Mouse (Mus musculus) embryonic fibroblast, embryonic 13.5 days (primary cell): ENCODE results near the gene Olfr71. TPM values are rescaled to one million over a fixed set of nuclear protein-coding genes. Genes with fewer than 3 reads are reported as not detected.

Source experiments
- H3K27ac ChIP-seq: 2 replicates; pipeline ENCODE4 v1.5.1; 2012; ENCODE audit warnings: low read length, control low read depth, inconsistent platforms; ENCODE audit not compliant: insufficient read depth
- H3K4me1 ChIP-seq: 2 replicates; pipeline ENCODE4 v1.6.1; 2011; ENCODE audit warnings: low read length; ENCODE audit not compliant: control insufficient read depth, insufficient read depth
- H3K4me3 ChIP-seq: 2 replicates; pipeline ENCODE4 v1.5.1; 2011; ENCODE audit warnings: mild to moderate bottlenecking, control low read depth, low read length; ENCODE audit not compliant: insufficient read depth
- CTCF ChIP-seq: IDR thresholded peaks from 2 replicates; pipeline ENCODE4 v1.5.1; 2011; ENCODE audit warnings: mild to moderate bottlenecking, control low read depth, low read length, moderate library complexity, borderline replicate concordance; ENCODE audit not compliant: insufficient read depth
- POLR2A ChIP-seq: IDR thresholded peaks from 2 replicates; pipeline ENCODE4 v1.6.1; 2011; ENCODE audit warnings: low read depth, mild to moderate bottlenecking, control low read depth, low read length, moderate library complexity
- polyA plus RNA-seq: library from polyadenylated mRNA; stranded (reverse); fragments of >200 nt; gene quantifications from 2 replicates; pipeline ENCODE4 v1.2.4, GENCODE M21; 2011; ENCODE audit warnings: low read depth; ENCODE audit not compliant: missing spikeins, insufficient read length

Olfr71 gene
- polyA plus RNA-seq, 1 experiment = not detected

- TF ChIP-seq POLR2A (no peak; the same call in 1 of the 2 replicates), CTCF (no peak)
- peak overlapping the region; percentile 48 for H3K4me3 ChIP-seq
- no peak overlapping the region for H3K27ac ChIP-seq
- H3K4me1 ChIP-seq = no peaks in the 10 kb centered on the region
Measured at GRCm38 (mm10) chr4:43669428-43669794, 40.6 kb downstream of the Olfr71 start.

GRCm38 (mm10) chr4:43668782-43669427 is 41.1 kb downstream of the Olfr71 start, which contains the start of the genes Tmem8b and Fam221b:
Tmem8b (plus strand) TSS chr4:43668971.
Fam221b (minus strand) TSS chr4:43669145.
- TF ChIP-seq CTCF = no peak
- peak; percentile 78 for TF ChIP-seq POLR2A
- Histone ChIP-seq H3K4me3 (peak within 1 kb of the TSS; percentile 48), H3K27ac (no peak within 1 kb of the TSS), H3K4me1 (no peaks in the 10 kb centered on the region)

- Histone ChIP-seq H3K27ac (no peak overlapping the region), H3K4me1 (no peaks in the 10 kb centered on the region), H3K4me3 (no peak overlapping the region)
- TF ChIP-seq CTCF (no peak), POLR2A (no peak)
Measured at GRCm38 (mm10) chr4:43666412-43666811, 43.6 kb downstream of the Olfr71 start.

GRCm38 (mm10) chr4:43657146-43657545 is 52.9 kb downstream of the Olfr71 start:
- TF ChIP-seq CTCF (no peak), POLR2A (no peak)
- no peak overlapping the region for H3K27ac ChIP-seq
- peak overlapping the region; percentile 11; the same call in 1 of the 2 replicates for H3K4me3 ChIP-seq
- no peaks in the 10 kb centered on the region for H3K4me1 ChIP-seq

GRCm38 (mm10) chr4:43656339-43657109 is 53.5 kb downstream of the Olfr71 start, which contains the start of gene Hint2:
Hint2 (minus strand) TSS chr4:43656466.
- H3K27ac ChIP-seq = no peak within 1 kb of the TSS
- H3K4me1 ChIP-seq = no peaks in the 10 kb centered on the region
- no peak for TF ChIP-seq CTCF
- peak; percentile 79 for TF ChIP-seq POLR2A
- H3K4me3 ChIP-seq = peak within 1 kb of the TSS; percentile 71

- Histone ChIP-seq H3K4me1 (no peaks in the 10 kb centered on the region), H3K4me3 (peak overlapping the region; percentile 71), H3K27ac (no peak overlapping the region)
- no peak for TF ChIP-seq POLR2A
- no peak for TF ChIP-seq CTCF
Measured at GRCm38 (mm10) chr4:43655656-43656338, 54.3 kb downstream of the Olfr71 start.

Other genes with a start within 250 kb of the Olfr71 start
- gene Sit1, start 226.5 kb downstream of the Olfr71 start, polyA plus RNA-seq = not detected in 2 replicates
- 32.5 and 39.2 TPM in 2 replicates for gene Ccdc107, start 217.4 kb downstream of the Olfr71 start, polyA plus RNA-seq
- gene Arhgef39, start 210.6 kb downstream of the Olfr71 start, polyA plus RNA-seq = 5.4 and 12.8 TPM in 2 replicates
- 0.48 and 2.0 TPM in 2 replicates for gene Car9, start 203.3 kb downstream of the Olfr71 start, polyA plus RNA-seq
- 722 and 1,110 TPM in 2 replicates for gene Tpm2, start 186.5 kb downstream of the Olfr71 start, polyA plus RNA-seq
- 72.4 and 89.0 TPM in 2 replicates for gene Creb3, start 147.9 kb downstream of the Olfr71 start, polyA plus RNA-seq
- gene Tln1, start 147.6 kb downstream of the Olfr71 start, polyA plus RNA-seq = 291 and 380 TPM in 2 replicates
- 34.6 and 45.4 TPM in 2 replicates for gene Rgp1, start 131.5 kb downstream of the Olfr71 start, polyA plus RNA-seq
- 4.5 and 7.6 TPM in 2 replicates for gene Gba2, start 131.4 kb downstream of the Olfr71 start, polyA plus RNA-seq
- not detected in 2 replicates for gene Msmp, start 125.8 kb downstream of the Olfr71 start, polyA plus RNA-seq
- 60.0 and 62.1 TPM in 2 replicates for gene Npr2, start 78.3 kb downstream of the Olfr71 start, polyA plus RNA-seq
- gene Spag8, start 56.7 kb downstream of the Olfr71 start, polyA plus RNA-seq = not detected in 2 replicates
- gene Hint2, start 53.8 kb downstream of the Olfr71 start, polyA plus RNA-seq = 22.9 and 27.9 TPM in 2 replicates
- 5.2 and 7.4 TPM in 2 replicates for gene Tmem8b, start 41.3 kb downstream of the Olfr71 start, polyA plus RNA-seq
- 0.62 and 0.67 TPM in 2 replicates for gene Fam221b, start 41.1 kb downstream of the Olfr71 start, polyA plus RNA-seq
- not detected in 2 replicates for gene Olfr70, start 9.4 kb downstream of the Olfr71 start, polyA plus RNA-seq
- gene Hrct1, start 16.9 kb upstream of the Olfr71 start, polyA plus RNA-seq = 0.33 and 0.35 TPM in 2 replicates
- gene Spaar, start 19.8 kb upstream of the Olfr71 start, polyA plus RNA-seq = not detected in 2 replicates
- not detected in 2 replicates for gene Olfr159, start 60.8 kb upstream of the Olfr71 start, polyA plus RNA-seq
- not detected in 2 replicates for gene Olfr156, start 113.6 kb upstream of the Olfr71 start, polyA plus RNA-seq
- not detected in 2 replicates for gene Olfr157, start 129.9 kb upstream of the Olfr71 start, polyA plus RNA-seq
- not detected in 2 replicates for gene Olfr155, start 141.3 kb upstream of the Olfr71 start, polyA plus RNA-seq
- gene Reck, start 165.3 kb upstream of the Olfr71 start, polyA plus RNA-seq = 18.5 and 25.1 TPM in 2 replicates
- gene Glipr2, start 247.1 kb upstream of the Olfr71 start, polyA plus RNA-seq = 177 and 225 TPM in 2 replicates